Mouse (Mus musculus) brain, adult 2 months (tissue): ENCODE measurements around the gene Hprt.
A peak's percentile ranks its signal among the peaks of the same experiment; 100 is the strongest.

Experiments used
- DNase-seq: peaks from one replicate; pipeline ENCODE4 v3.0.0; 2011; ENCODE audit warnings: low read depth, low spot score

Gene Hprt

DNA sequence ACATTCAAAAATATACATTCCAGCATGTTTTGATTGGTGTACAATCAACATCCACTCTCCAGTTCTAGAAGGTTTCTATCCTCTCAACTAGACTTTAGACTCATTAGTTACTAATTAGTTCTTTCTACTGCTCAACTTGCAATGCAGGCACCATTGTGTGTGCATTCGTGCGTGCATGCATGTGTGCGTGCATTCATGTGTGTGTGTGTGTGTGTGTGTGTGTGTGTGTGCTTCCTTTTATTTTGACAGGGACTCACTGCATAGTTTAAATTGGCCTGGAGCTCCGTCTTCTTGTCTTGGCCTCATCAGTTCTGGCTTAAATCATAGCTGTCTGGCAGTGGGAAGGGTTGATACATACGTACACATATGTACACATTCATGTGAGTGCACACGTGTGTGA lies 53.1 kb downstream of the Hprt start:
- no peak for DNase-seq

- no peak for DNase-seq
Measured at GRCm38 (mm10) chrX:53045187-53045903, 57.4 kb downstream of the Hprt start.

GRCm38 (mm10) chrX:53046033-53046432 lies 58.1 kb downstream of the Hprt start:
- peak; percentile 24 for DNase-seq

DNA sequence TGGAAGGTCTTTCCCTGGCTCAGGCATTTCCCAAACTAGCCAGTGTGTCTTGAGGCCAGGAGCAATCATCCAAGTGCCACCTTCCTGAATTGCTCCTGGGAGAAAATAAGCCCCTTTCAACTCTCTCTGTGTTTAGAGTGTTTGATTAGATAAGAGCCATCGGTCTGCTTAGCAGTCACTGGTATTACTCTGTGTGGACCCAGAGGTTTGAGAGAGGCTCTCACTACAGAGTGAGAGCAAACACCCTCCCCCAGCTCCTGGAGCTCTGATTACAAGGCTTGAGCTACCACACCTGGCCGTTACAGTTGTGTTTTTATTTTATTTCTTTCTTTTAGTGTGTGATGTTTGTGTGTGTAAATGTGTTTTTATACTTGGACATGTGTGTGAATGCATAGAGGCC lies 59.0 kb downstream of the Hprt start:
- DNase-seq, result no peak

DNA sequence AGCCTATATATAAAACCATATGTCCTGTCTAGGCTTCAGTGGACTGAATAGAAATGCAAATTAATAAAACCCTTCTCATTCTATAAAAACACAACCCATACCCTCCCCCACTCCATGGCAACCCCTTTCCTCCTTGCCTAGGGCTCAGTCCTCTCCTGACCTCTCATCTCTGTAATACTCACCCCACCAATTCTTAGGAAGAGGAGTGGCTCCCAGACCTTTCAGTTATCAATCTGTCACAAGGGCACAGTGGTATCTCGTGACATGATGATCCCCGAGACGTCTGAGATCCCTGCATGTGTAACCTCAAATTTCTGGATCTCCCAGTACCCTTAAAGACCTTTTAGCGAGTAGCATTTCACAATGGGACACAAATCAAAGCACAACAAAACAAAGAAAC lies 61.3 kb downstream of the Hprt start:
- no peak for DNase-seq

DNA sequence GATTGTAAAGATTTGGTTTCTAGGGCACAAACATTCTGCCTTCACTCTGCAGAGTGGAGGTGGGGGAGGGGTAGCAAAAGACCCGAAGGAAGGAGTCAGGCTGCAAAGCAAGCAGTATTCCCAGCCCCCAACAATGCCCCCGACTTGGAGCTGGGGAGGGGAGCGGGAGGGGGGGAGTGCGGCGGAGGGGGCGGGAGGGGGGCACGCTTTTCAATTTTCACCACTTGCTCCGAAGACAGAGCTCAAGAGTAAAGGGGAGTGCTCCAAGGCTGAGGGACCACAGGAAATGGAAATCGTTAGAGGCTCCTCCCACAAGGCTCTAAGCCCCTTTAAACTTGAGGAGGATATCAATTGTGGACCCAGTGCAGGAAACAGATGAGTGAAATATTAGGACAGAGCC lies 62.4 kb downstream of the Hprt start:
- DNase-seq, result no peak

DNA sequence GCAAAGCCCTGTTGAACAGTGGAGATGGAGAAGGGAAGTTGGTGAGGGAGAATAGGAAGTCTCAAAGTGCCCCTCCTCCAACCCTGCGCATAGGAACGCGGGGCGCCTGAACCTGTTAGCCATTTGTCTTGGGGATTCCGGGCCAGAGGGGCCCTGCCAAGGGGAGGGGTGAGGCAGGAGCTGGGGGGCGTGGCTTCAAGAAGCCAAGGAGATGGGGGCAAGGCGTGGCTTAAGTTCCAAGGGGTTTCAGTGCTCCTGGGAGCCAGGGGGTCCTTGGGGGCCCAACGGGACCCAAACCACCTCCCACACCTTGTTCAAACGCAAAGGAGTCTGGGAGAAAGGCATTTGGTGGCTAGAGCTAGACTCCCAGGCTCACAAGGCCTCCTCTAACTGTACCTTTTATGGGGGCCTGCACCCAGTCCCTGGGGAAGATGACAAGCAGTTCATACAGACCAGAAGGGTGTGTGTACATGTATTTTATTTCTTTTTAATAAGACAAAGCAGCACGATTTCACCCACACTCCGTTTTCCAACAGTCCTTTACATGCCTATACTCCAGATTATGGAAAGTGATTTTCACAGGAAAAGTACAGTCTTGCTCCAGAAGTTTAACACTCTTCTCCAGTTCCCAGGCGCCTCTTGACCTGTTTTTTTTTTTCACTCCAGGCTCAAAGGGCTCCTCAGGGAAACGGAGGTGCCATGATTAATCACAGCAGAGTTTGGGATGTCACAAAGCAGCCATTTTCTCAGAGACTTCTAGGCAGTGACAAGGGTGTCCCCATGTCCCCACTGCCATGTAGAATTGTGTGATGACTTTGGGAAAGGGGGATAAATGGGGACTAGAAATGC lies 64.9 kb downstream of the Hprt start:
- DNase-seq, result no peak

- no peak for DNase-seq
Measured at GRCm38 (mm10) chrX:53053885-53054284, 65.9 kb downstream of the Hprt start.

DNA sequence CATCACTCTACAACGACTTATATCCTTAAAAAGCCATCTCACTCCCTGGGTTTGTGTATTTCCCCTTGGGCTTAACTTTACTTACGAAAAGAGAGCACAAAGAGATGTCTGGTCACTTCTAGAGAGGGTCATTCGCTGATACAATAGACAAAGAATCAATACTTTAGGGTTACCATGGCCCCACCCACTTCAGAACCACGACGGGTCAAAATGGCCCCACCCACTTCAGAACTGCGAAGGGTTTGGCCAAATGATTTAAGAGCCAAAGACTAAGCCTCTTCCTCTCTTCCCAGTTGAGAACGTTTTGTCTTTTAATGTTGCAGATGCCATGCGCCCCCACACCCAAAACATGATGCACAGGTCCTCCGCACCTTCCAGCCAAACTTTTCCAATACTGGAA lies 67.8 kb downstream of the Hprt start:
- DNase-seq, result no peak

DNA sequence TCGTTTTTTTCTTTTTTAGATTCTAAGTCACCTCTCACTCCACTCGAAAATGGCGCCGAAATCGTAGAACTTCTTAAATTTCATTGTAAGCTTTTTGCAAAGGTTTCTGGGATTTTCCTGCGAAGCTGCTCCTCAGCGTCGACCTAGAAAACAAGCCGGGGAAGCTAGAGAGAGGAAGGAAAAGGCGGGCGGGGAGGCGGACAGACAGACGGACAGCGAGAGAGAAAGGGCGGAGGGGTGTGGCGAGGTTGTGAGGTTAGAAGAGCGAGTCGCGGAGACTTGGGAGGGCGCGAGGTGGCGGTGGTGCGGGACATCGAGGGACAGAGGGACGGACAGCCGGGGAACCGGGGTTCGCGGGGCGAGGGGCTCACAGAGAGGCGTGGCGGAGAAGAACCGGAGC lies 68.7 kb downstream of the Hprt start:
- no peak for DNase-seq

GRCm38 (mm10) chrX:53057054-53057759 lies 69.3 kb downstream of the Hprt start:
- peak; percentile 42 for DNase-seq

GRCm38 (mm10) chrX:53057760-53058090 lies 69.8 kb downstream of the Hprt start:
- DNase-seq, result no peak

- no peak for DNase-seq
Measured at GRCm38 (mm10) chrX:53058459-53059280, 70.7 kb downstream of the Hprt start.

GRCm38 (mm10) chrX:53059426-53060007 lies 71.6 kb downstream of the Hprt start:
- DNase-seq, result no peak

GRCm38 (mm10) chrX:53064406-53064805 lies 76.5 kb downstream of the Hprt start:
- DNase-seq, result no peak
